8 mouse cellular contexts compared by ENCODE assay signal in the genomic region with DNA sequence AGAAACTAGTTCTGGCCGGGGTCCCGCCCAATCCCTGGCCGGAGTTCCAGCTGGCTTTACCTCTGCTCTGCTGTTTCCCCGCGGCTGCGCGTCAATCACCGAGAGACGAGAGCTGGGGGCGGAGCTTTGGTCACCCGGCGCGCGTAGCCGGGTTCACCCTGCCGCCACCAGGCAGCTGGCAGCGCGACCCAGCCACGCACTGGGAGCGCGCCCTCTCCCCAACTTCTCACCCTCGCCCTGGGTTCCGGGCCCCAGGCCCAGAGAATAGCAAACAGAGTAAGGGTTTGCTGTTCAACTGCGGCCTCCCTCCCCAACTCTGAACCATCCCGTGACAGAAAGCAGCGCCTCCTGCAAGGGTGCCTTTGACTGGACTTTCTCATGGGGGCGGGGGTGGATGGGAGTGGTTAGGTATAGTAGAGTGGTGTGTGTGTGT. TPM values are rescaled to one million over a fixed set of nuclear protein-coding genes. Genes with fewer than 3 reads are reported as not detected.
DNase-seq lines count a peak whose midpoint lies in the region; ATAC-seq and TF ChIP-seq lines count a peak whose summit lies in the region.

No protein-coding gene starts in this region.

- peak overlapping the region; percentile 96 for H3K27ac ChIP-seq in heart, postnatal 0 days (ENCODE audit: low read depth)
- peak overlapping the region; percentile 94 for H3K27ac ChIP-seq in neural tube, embryonic 15.5 days (replicated peaks)

- no peaks in the 10 kb centered on the region for H3K9me3 ChIP-seq in heart, postnatal 0 days (replicated peaks; ENCODE audit: control insufficient read depth, low read length)
- no peaks in the 10 kb centered on the region for H3K9me3 ChIP-seq in neural tube, embryonic 15.5 days (replicated peaks)

- no peaks in the 10 kb centered on the region for H3K27me3 ChIP-seq in heart, postnatal 0 days (ENCODE audit: control insufficient read depth, insufficient read depth, low read length)
- 0 out of 2 replicates have a peak, but pooled peaks cover 2% of the 10 kb centered on the region for H3K27me3 ChIP-seq in neural tube, embryonic 15.5 days (replicated peaks)

- H3K4me2 ChIP-seq in heart, postnatal 0 days (ENCODE audit: low read depth, low read length): peak overlapping the region; percentile 86
- H3K4me2 ChIP-seq in neural tube, embryonic 15.5 days: peak overlapping the region; percentile 81

- peak; percentile 71 for ATAC-seq in heart, postnatal 0 days (ENCODE audit: insufficient read depth, low read depth)
- ATAC-seq in neural tube, embryonic 15.5 days (ENCODE audit: low FRiP score): peak; percentile 58

- TF ChIP-seq EP300 in heart, postnatal 0 days (IDR thresholded peaks at IDR 0.05; ENCODE audit: low read depth): no peak

- no peak; the same call in 1 of the 2 replicates for TF ChIP-seq CTCF in heart, postnatal 0 days (IDR thresholded peaks at IDR 0.05; ENCODE audit: low read depth)
- no peak for TF ChIP-seq CTCF in lung, adult 2 months (IDR thresholded peaks at IDR 0.05; ENCODE audit: insufficient read depth, low read length)

- WGBS in heart, postnatal 0 days: under 1% methylated on average over 26 of the region's 27 CpGs
- WGBS in lung, adult 2 months: under 1% methylated on average over 27 of the region's 27 CpGs
- WGBS in neural tube, embryonic 15.5 days: under 1% methylated on average over 27 of the region's 27 CpGs

- peak; percentile 43; the same call in 1 of the 2 replicates for TF ChIP-seq POLR2A in lung, adult 2 months (IDR thresholded peaks at IDR 0.05; ENCODE audit: borderline replicate concordance, extremely low read depth, low read depth, low read length)

- H3K4me3 ChIP-seq in heart, postnatal 0 days (ENCODE audit: low read depth, low read length): peak overlapping the region; percentile 85
- H3K4me3 ChIP-seq in lung, adult 2 months (replicated peaks; ENCODE audit: extremely low read depth, low read depth, low read length): peak overlapping the region; percentile 86
- H3K4me3 ChIP-seq in neural tube, embryonic 15.5 days (replicated peaks): peak overlapping the region; percentile 61

- peak; percentile 97 for DNase-seq in 3T3-L1 (ENCODE audit: low read depth, low spot score)
- peak; percentile 75 for DNase-seq in WW6 (ENCODE audit: low read depth, low spot score)
- peak; percentile 84 for DNase-seq in fibroblast of lung, adult 2 months (ENCODE audit: low read depth)
- DNase-seq in heart, postnatal 0 days (ENCODE audit: low spot score): peak; percentile 90
- DNase-seq in kidney, postnatal 14 days: peak; percentile 92
- peak; percentile 79 for DNase-seq in lung, adult 2 months
- DNase-seq in yolk sac, embryonic 10.5 days (ENCODE audit: low spot score): peak; percentile 89

- peak overlapping the region; percentile 59 for H3K9ac ChIP-seq in heart, postnatal 0 days (replicated peaks; ENCODE audit: low read depth, low read length)
- peak overlapping the region; percentile 49 for H3K9ac ChIP-seq in neural tube, embryonic 15.5 days (replicated peaks)

- no peaks in the 10 kb centered on the region for H3K36me3 ChIP-seq in heart, postnatal 0 days (replicated peaks; ENCODE audit: control insufficient read depth, insufficient read depth, low read length)
- no peaks in the 10 kb centered on the region for H3K36me3 ChIP-seq in neural tube, embryonic 15.5 days

- no peaks in the 10 kb centered on the region for H3K4me1 ChIP-seq in heart, postnatal 0 days (ENCODE audit: control insufficient read depth, insufficient read depth)
- H3K4me1 ChIP-seq in lung, adult 2 months (ENCODE audit: control insufficient read depth, insufficient read depth, low read length): no peaks in the 10 kb centered on the region
- H3K4me1 ChIP-seq in neural tube, embryonic 15.5 days: peaks cover 41% of the 10 kb centered on the region

RNA-seq across cellular contexts. Expression of a gene that starts 1.4 kb away (rescaled TPM):
- total RNA-seq in heart, postnatal 0 days (2014; rRNA removed; ENCODE audit: low replicate concordance): 30.5 and 42.2 TPM in 2 replicates
- polyA plus RNA-seq in heart, postnatal 0 days (2015; fragmentation: Nextera tagmentation; extraction: Ambion mirVana): 15.4 and 15.7 TPM in 2 replicates
- 15.6 and 22.6 TPM in 2 replicates for polyA plus RNA-seq in lung, adult 2 months (2012; rRNA removed)
- polyA plus RNA-seq in neural tube, embryonic 15.5 days (2015; fragmentation: Nextera tagmentation; extraction: Ambion mirVana): 74.4 and 95.5 TPM in 2 replicates

Comparison
In these comparisons a context has a peak if more than half of its experiments do, and no peak if none do; other contexts are left out.
1. Peak in every context shown above with its lines: DNase-seq, ATAC-seq, H3K4me3 ChIP-seq and H3K27ac ChIP-seq.